Mouse (Mus musculus) layer of hippocampus, adult 2 months (tissue): ENCODE data around the gene Herc1. TPM values are rescaled to one million over a fixed set of nuclear protein-coding genes. Genes with fewer than 3 reads are reported as not detected.
A peak's percentile ranks its signal among the peaks of the same experiment; 100 is the strongest.

ENCODE experiments used
- DNase-seq, 2 experiments: peaks; one replicate each; pipeline ENCODE4 v3.0.0; 2022; ENCODE audit warnings: low spot score in 2 of 2
- H3K27ac ChIP-seq: fragments of 200-600 bp; 2 replicates; pipeline ENCODE4 v1.8.1; 2022
- H3K4me3 ChIP-seq: fragments of 200-600 bp; 2 replicates; pipeline ENCODE4 v1.8.1; 2022; ENCODE audit warnings: mild to moderate bottlenecking
- CTCF ChIP-seq: fragments of 200-600 bp; conservative IDR thresholded peaks from 2 replicates; pipeline ENCODE4 v1.8.1; 2022; ENCODE audit warnings: antibody characterized with exemption, mild to moderate bottlenecking, moderate library complexity
- total RNA-seq, 2 experiments: library from RNA; stranded (reverse); gene quantifications; 2 replicates each; pipeline ENCODE4 v1.2.3; 2021

Gene Herc1
- total RNA-seq, 2 experiments from 2014 or later = 108 to 119 TPM

DNA sequence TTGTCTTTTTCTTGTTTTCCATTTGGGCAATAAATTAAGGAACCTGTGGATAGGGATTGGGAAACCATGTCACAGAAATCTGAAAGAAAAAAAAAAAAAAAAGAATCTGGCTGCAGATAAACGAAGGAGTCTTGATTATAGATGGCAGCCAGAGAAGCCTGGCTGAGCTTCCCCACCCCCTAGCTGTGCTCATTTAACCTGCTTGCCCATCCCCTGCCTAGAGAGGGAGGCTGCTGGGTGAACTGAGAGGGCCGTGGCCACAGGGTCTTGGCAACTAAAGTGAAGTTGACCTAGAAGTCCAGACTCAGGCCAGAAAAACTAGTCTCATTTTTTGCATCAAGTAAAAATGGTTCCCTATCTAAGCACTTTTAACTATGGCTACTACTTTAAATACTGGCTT is 160.7 kb downstream of the Herc1 start:
- DNase-seq = no peak
- H3K4me3 ChIP-seq = peak overlapping the region; percentile 86
- peak overlapping the region; percentile 99 for H3K27ac ChIP-seq
- TF ChIP-seq CTCF = no peak

DNA sequence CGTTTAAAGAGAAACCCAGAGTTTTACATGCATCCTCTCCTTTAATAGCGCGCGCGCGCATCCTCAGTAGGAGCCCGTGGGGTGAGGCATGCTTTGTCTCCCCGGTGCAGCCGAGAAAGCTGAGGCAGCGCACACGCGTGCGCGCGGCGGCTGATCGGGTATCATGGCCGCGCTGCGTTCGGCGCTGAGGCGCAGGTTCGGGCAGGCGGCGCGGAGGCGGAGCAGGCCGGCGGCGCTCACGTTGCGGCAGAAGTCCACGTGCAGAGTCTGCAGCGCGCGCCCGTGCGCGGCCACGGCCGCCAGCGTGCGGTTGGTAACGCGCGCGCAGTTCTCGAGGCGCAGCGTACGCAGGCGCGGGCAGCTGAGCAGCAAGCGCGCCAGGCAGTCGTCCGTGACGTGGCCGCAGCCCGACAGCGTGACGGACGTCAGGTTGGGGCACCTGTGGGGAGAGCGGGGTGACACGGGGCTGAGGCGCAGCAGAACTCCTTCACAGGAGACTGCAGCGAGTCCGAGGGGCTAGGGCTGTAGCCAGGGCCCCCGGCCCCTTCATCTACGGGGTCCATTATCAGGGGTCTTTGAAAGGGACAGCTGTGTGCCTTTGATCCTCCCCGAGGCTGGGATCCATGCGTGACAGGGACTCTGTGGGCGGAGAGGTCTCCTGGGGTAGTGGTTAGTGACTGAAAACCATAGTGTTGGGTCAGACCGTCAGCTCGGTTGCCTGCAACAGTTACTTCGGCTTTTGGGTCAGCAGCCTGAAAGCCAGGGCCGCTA is 161.5 kb downstream of the Herc1 start:
- peak overlapping the region; percentile 86 for H3K4me3 ChIP-seq
- TF ChIP-seq CTCF = no peak
- H3K27ac ChIP-seq = peak overlapping the region; percentile 99
- peak; percentile 95 to 96 for DNase-seq

DNA sequence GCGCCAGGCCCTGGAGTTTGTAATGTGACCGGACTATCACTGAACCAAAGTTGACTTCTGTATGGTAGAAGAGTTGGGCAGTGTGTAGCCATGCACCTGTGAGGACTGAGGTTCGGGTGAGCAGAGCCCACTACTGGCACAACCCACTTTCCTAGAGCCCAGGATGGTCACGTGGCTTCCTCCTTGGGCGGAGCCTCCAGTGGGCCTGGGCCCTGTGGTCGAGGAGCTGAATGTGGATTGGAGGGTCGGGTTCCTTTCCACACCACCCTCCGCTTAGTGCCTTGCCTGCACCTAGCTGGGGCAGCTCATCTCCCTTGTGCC is 162.1 kb downstream of the Herc1 start:
- DNase-seq = peak; percentile 80 to 87
- Histone ChIP-seq H3K4me3 (peak overlapping the region; percentile 86), H3K27ac (peak overlapping the region; percentile 99)
- TF ChIP-seq CTCF = no peak

DNA sequence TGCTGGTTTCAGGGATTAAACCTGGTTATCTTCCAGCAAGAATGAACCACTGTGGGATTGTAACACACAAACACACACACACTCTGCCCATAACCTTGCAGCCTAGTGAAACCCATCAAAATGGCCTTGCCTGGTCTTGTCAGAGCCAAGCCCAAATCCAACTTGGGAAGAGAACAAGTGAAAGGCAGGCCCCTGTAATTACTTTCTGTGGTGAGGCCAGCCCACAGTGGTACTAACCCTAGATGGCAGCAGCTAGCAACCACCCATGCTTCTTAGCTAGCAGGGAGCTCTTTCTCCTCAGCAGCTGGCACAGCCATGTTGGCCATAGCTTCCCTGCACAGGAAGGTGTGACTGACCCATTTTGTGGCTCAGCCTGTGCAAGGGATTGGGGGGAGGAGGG is 162.9 kb downstream of the Herc1 start:
- Histone ChIP-seq H3K27ac (peak overlapping the region; percentile 99), H3K4me3 (no peak overlapping the region)
- peak; percentile 59 for TF ChIP-seq CTCF
- DNase-seq = peak in 1 of 2 experiments; percentile 28

DNA sequence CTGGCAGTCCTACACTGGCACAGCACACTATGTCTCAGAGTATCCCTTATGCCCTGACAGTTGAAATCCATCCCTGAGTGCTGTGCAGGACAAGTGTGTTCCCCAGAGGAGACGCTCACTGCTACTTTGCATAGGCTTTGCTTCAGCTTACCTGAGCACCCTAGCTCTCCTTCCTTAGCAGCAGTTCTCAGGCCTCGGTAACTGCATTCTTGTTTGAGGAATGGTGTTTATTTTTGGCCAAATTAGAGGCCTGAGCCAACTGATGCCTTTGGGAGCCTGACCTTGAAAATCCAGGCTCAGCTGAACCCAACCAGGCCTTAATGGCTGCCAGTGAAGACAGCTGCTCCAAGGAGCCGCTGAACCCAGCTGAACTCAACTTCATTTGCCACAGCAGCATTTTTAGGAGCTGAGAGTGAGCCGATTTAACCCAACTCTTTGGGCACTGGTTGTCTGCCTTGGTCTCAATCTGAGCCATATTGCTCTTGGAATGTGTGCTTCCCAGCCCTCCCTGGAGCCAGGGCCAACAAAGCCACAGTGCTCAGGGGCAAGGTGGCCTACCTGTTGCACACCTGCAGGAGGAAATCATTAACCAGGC is 163.5 kb downstream of the Herc1 start:
- Histone ChIP-seq H3K27ac (peak overlapping the region; percentile 99), H3K4me3 (no peak overlapping the region)
- TF ChIP-seq CTCF = no peak
- DNase-seq = no peak

DNA sequence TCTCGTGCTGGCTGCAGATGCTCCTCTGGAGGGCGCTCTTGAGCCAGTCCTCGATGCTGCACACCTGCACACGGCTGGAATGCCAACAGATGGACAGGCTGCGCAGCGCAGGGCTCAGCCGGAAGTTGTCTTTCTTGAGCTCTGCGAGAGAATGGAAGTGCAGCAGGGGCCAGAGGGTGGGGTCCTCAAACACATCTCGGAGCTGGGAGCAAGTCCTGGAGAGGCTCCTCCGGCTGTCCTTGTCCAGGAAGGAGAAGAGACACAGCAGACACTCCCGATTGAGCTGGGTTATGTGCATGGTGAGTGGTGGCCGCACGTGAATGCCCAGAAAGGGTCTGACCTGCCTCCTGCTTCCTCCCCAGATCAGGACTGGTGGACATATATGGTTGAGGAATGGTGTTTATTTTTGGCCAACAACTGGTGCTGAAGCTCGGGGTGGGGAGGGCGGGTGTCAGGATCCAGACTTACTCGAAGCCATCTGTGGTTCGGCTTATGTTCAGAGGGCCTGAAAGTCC is 164.1 kb downstream of the Herc1 start, which contains the start of gene Fbxl22:
Gene Fbxl22 (minus strand): TSS at position 338 of the 515 bp plus-strand sequence.
- Histone ChIP-seq H3K27ac (peak within 1 kb of the TSS; percentile 99), H3K4me3 (no peak within 1 kb of the TSS)
- peak; percentile 79 for TF ChIP-seq CTCF
- DNase-seq = peak in 1 of 2 experiments; percentile 45

DNA sequence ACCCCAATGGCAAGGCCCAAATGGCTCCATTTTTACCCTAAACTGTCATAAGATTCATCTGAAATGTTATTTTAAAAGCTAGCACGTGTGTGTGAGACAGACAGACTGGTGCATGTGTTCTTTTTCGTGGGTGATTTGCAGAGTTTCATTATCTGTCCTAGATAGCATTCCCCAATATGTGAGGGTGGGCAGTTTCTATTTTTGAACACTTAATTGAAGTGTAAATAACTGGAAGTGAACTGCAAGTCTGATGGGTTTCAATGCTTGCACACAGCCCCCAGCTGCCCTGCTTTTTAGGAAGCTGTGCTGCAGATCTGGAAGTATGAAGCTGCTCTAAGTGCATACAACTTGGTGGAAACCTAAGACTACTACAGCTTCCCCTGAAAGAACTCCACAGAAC is 164.9 kb downstream of the Herc1 start:
- no peak for TF ChIP-seq CTCF
- DNase-seq = no peak
- H3K4me3 ChIP-seq = no peak overlapping the region
- peak overlapping the region; percentile 99; the same call in 1 of the 2 replicates for H3K27ac ChIP-seq

DNA sequence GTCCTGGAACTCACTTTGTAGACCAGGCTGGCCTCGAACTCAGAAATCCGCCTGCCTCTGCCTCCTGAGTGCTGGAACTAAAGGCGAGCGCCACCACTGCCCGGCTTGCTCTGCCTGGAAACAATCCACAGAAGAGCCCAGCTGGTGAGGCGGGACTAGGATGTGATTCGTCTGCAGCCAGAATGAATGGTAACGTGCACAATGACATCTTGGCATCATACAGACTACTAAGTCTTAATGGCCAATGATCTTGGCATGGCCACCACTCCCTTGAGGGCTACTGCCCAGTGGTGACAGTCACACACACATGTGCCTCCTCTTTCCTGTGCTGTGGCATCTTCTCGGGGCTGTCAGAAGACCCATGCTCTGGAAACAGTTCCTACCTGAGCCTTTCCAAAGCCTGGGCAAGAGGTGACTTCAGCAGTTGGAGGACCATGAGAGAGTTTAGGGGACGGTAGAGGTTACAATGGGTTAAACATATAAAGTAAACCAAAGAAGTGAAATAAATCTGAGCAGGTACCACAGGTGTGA is 165.5 kb downstream of the Herc1 start:
- Histone ChIP-seq H3K4me3 (no peak overlapping the region), H3K27ac (no peak overlapping the region)
- no peak for DNase-seq
- TF ChIP-seq CTCF = no peak

DNA sequence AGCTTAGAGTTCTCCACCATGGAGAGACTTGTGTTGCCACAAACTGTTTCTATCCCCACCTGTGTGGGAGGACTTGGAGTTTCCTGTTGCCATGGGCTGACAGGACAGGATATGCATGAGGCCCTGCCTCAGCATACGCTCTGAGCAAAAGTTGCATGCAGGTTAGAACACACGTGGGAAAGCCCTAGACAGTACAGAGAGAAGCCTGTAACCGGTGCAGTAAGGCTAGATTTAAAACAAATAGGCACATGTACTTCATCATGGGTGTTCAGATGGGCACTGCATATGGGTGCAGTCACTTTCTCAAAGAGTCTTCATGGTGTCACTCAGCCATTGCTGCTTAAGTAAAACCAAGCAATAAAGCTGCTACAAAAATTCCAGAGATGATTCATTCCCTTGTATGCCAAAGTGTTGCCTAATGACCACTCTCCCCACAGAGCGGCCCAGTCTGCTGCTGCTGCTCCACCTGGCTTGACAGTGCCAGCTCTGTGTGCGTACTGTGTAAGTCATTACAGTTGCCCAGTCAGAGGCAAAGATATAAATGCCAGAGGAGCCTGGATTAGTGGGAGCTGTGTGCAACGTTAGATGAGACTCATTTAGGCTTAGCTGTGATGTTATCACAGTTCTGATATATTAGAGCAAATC is 166.2 kb downstream of the Herc1 start:
- no peak overlapping the region for H3K4me3 ChIP-seq
- H3K27ac ChIP-seq = no peak overlapping the region
- no peak for DNase-seq
- no peak for TF ChIP-seq CTCF

DNA sequence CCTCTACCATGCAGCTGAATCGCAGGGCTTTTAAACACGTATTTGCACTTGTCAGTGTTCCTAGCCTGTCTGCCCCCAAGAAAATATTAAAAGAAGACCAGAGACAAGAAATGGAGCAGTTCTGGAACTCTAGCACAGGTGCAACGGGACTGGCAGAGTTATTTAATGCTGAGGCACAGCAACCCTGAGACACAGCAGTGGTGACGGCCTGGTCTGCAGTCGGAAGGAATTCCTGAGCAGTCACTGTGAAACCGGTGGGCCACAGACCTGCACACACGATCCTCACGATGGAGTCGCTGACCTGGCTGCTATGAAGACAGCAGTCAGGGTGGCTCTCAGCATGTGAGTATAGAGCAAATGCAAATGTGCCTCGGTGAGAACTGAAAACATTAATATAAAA is 167.5 kb downstream of the Herc1 start:
- TF ChIP-seq CTCF = no peak
- Histone ChIP-seq H3K4me3 (no peak overlapping the region), H3K27ac (no peak overlapping the region)
- DNase-seq = no peak

DNA sequence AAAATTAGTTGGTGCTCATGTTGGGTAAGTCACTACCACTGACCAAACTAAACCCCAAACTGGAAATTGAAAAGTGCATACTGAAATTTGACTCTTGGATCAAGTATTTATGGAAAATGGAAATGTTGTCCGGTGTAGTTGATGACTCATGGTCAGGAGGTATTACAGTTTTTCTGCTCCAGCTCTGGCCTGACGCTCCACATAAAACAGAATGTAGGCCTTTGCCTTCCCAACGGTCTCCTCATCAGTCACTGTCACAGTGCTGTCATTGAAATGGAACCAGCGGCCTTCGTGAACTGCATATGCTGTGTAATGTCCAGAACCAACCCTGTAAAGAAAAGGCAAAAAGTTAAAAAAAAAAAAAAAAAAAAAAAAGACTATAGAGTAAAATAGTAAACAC is 168.0 kb downstream of the Herc1 start:
- DNase-seq = no peak
- H3K27ac ChIP-seq = no peak overlapping the region
- no peak overlapping the region for H3K4me3 ChIP-seq
- TF ChIP-seq CTCF = no peak

DNA sequence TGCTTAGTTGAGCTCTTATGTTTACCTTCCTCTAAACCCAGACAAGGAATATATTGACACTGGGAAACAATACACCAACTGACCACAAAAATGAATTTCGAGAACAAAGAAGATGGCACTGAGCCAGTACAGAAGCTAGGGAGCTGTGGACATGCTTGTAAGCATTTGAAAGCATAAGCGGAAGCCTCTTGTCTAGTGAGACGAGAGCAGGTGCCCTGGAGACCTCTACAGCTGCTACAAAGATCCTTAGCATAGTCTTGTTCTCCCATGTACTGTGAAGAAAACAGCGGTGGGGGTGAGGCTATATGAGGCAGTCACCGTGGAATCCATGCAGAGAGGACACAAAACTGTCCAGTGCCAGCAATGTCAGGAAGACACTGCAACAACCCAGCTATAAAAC is 168.7 kb downstream of the Herc1 start:
- H3K27ac ChIP-seq = 0 out of 2 replicates have a peak overlapping the region, but pooled peaks have one; percentile 23
- TF ChIP-seq CTCF = no peak
- H3K4me3 ChIP-seq = no peak overlapping the region
- DNase-seq = no peak

DNA sequence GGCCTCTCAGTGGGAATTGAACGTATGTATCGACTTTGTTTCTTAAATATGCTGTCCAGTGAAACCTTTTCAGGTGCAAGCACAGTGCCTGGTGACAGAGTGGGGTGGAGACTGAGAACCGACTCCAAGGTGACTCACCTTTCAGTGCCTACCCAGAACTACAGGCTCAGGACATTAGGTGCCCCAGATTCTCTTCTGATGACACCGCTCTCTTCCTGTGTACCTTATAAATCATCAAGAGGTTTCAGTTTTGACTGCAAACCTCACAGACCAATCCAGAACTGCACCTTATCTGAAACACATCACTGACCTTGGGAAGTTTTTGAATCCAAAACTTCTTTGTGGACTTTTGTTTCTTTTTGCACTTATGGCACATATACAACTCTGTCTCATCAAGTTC is 170.0 kb downstream of the Herc1 start:
- Histone ChIP-seq H3K27ac (no peak overlapping the region), H3K4me3 (no peak overlapping the region)
- no peak for TF ChIP-seq CTCF
- no peak for DNase-seq
